Mouse (Mus musculus) liver, adult 10 weeks (tissue): ENCODE measurements around the gene C2cd4b. TPM values are rescaled to one million over a fixed set of nuclear protein-coding genes. Genes with fewer than 3 reads are reported as not detected.

Experiments
- polyA plus RNA-seq: library from polyadenylated mRNA; stranded (reverse); fragments of 350-450 nt; fragmentation: Illumina TruSeq; extraction: RNeasy Lipid Tissue Mini Kit (QIAGEN cat#74804); gene quantifications from one replicate; pipeline ENCODE4 v1.2.3, GENCODE M21; 2014; ENCODE audit warnings: low read depth, low replicate concordance

Gene C2cd4b
- polyA plus RNA-seq, result not detected

DNA sequence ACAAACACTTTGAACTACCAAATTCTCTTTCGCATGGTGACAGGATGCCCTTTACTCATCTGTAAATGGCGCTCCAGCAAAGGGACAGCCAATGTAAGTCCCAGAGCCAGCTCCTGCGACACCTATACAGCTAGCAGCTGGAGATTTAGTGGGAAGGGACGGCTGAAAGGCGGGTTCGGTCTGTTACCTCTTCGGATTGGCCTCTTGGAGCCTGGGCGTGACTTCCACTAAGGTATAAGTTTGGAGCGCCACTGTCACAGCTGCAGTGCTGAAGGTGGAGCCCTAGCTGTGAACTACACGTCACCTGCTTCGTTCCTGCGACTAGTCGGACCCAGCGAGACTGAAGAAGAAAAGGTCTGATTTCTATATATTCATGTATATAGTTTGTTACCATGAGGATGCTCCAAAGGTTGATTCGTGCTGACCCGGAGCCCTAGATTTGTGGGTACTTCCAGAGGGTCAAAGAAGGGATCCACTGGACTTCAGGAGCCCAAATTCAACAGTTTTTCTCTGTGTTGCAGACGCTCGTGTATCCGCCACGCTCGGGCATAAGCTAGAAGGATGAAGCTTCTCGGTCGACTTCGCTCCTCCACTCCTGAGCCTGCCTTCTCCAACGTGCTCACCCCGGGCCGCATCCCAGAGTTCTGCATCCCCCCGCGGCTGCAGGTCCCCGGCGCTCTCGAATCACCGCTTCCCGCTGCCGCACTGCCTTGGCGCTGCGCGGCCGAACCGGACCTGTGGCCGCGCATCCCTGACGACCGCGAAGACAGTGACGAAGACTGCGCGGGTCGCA lies at the start of gene C2cd4b:
Gene C2cd4b (plus strand): TSS at position 275 of the 793 bp plus-strand sequence.

Other genes with a start within 250 kb of the C2cd4b start
- gene Tln2, start 199.7 kb upstream of the C2cd4b start, polyA plus RNA-seq, result 0.61 TPM
- not detected for gene C2cd4a, start 72.9 kb downstream of the C2cd4b start, polyA plus RNA-seq
- 14.0 TPM for gene Vps13c, start 81.0 kb downstream of the C2cd4b start, polyA plus RNA-seq